Mouse (Mus musculus) retina, postnatal 7 days (tissue): Measurements from ENCODE around the gene Hoxc5.

Experiments used
- DNase-seq: peaks from one replicate; pipeline ENCODE4 v3.0.0-alpha.2; 2012; ENCODE audit warnings: low read depth, low spot score

The Hoxc5 gene

GRCm38 (mm10) chr15:102967511-102968397, 511 bp downstream of the Hoxc5 start:
- DNase-seq: no peak

GRCm38 (mm10) chr15:102969296-102969695, 2.1 kb downstream of the Hoxc5 start:
- no peak for DNase-seq

- no peak for DNase-seq
These were observed 3.5 kb downstream of the Hoxc5 start for GRCm38 (mm10) chr15:102970740-102971139.

GRCm38 (mm10) chr15:102972254-102972653, 5.0 kb downstream of the Hoxc5 start:
- DNase-seq: no peak

- DNase-seq: no peak
These were observed 5.5 kb downstream of the Hoxc5 start for GRCm38 (mm10) chr15:102972753-102973152.

GRCm38 (mm10) chr15:102975034-102975433, 7.8 kb downstream of the Hoxc5 start:
- no peak for DNase-seq

- no peak for DNase-seq
These were observed 8.5 kb downstream of the Hoxc5 start for GRCm38 (mm10) chr15:102975688-102976111.

GRCm38 (mm10) chr15:102976171-102976570, 8.9 kb downstream of the Hoxc5 start, which contains the start of gene Hoxc9:
Hoxc9 (plus strand) TSS chr15:102976439.
- no peak for DNase-seq

GRCm38 (mm10) chr15:102976631-102977422, 9.6 kb downstream of the Hoxc5 start:
- no peak for DNase-seq

GRCm38 (mm10) chr15:102977423-102977974, 10.3 kb downstream of the Hoxc5 start:
- DNase-seq: no peak

- no peak for DNase-seq
These were observed 11.6 kb downstream of the Hoxc5 start for GRCm38 (mm10) chr15:102978615-102979515.

GRCm38 (mm10) chr15:102979936-102980335, 12.7 kb downstream of the Hoxc5 start:
- no peak for DNase-seq

- DNase-seq: no peak
These were observed 13.1 kb downstream of the Hoxc5 start for GRCm38 (mm10) chr15:102980352-102980751.

GRCm38 (mm10) chr15:102980912-102981311, 13.7 kb downstream of the Hoxc5 start:
- no peak for DNase-seq

- no peak for DNase-seq
These were observed 14.4 kb downstream of the Hoxc5 start for GRCm38 (mm10) chr15:102981379-102982288.

- DNase-seq: no peak
These were observed 16.5 kb downstream of the Hoxc5 start for GRCm38 (mm10) chr15:102983716-102984115.

- no peak for DNase-seq
These were observed 17.3 kb downstream of the Hoxc5 start for GRCm38 (mm10) chr15:102984521-102984920.

- DNase-seq: no peak
These were observed 17.7 kb downstream of the Hoxc5 start for GRCm38 (mm10) chr15:102984925-102985324.

- DNase-seq: peak; percentile 93
These were observed 20.0 kb downstream of the Hoxc5 start for GRCm38 (mm10) chr15:102987124-102987833.
